Mouse (Mus musculus) kidney, postnatal 0 days (tissue): ENCODE results near the gene Faap100. TPM values are rescaled to one million over a fixed set of nuclear protein-coding genes. Genes with fewer than 3 reads are reported as not detected.

ENCODE experiments used
- ATAC-seq: fragments of 200-750 bp; cut with Nextera tagmentation; replicated peaks from 2 replicates; pipeline ENCODE4 v1.8.0; 2017; ENCODE audit warnings: low read depth, moderate number of reproducible peaks, moderate TSS enrichment, moderate library complexity; ENCODE audit not compliant: low FRiP score
- DNase-seq: peaks from one replicate; pipeline ENCODE4 v3.0.0-alpha.2; 2016; ENCODE audit warnings: low spot score
- H3K27ac ChIP-seq: fragments of 300-500 bp; sonication (generic); 2 replicates; pipeline ENCODE4 v1.5.1; 2014; ENCODE audit warnings: mild to moderate bottlenecking
- H3K27me3 ChIP-seq: fragments of 300-500 bp; sonication (generic); 2 replicates; pipeline ENCODE4 v1.6.1; 2014; ENCODE audit warnings: low read length, mixed read lengths; ENCODE audit not compliant: insufficient read depth
- H3K36me3 ChIP-seq: fragments of 300-500 bp; sonication (generic); 2 replicates; pipeline ENCODE4 v1.6.1; 2014; ENCODE audit warnings: low read length, mixed read lengths; ENCODE audit not compliant: insufficient read depth
- H3K4me1 ChIP-seq: fragments of 300-500 bp; sonication (generic); replicated peaks from 2 replicates; pipeline ENCODE4 v1.6.1; 2014; ENCODE audit warnings: antibody characterized with exemption, low read length, mixed read lengths; ENCODE audit not compliant: insufficient read depth
- H3K4me2 ChIP-seq: fragments of 300-500 bp; sonication (generic); 2 replicates; pipeline ENCODE4 v1.6.1; 2014; ENCODE audit warnings: mild to moderate bottlenecking, low read length, moderate library complexity, mixed read lengths
- H3K4me3 ChIP-seq: fragments of 300-500 bp; sonication (generic); replicated peaks from 2 replicates; pipeline ENCODE4 v1.5.1; 2014; ENCODE audit warnings: low read depth, low read length
- H3K9ac ChIP-seq: fragments of 300-500 bp; sonication (generic); 2 replicates; pipeline ENCODE4 v1.6.1; 2014; ENCODE audit warnings: low read depth, low read length
- H3K9me3 ChIP-seq: fragments of 300-500 bp; sonication (generic); replicated peaks from 2 replicates; pipeline ENCODE4 v1.6.1; 2016; ENCODE audit warnings: low read length, inconsistent platforms, mixed read lengths
- CTCF ChIP-seq: IDR thresholded peaks from 2 replicates; pipeline ENCODE4 v1.5.1; 2016; ENCODE audit warnings: antibody characterized with exemption, low read depth, mild to moderate bottlenecking, moderate library complexity
- WGBS: fragments of 180-500 bp; shearing (Covaris S2); extraction: QIAGEN DNeasy Blood & Tissue Kit; methylation state at CpG from one replicate; pipeline ENCODE4 v1.1.7; 2014; 5-methylcytosine and 5-hydroxymethylcytosine counted together
- polyA plus RNA-seq: library from polyadenylated mRNA; unstranded; fragments of >200 nt; fragmentation: Nextera tagmentation; extraction: Ambion mirVana; gene quantifications from 2 replicates; pipeline ENCODE4 v1.2.1, GENCODE M21; 2015

Gene Faap100
- 21.9 and 26.6 TPM in 2 replicates for polyA plus RNA-seq

DNA sequence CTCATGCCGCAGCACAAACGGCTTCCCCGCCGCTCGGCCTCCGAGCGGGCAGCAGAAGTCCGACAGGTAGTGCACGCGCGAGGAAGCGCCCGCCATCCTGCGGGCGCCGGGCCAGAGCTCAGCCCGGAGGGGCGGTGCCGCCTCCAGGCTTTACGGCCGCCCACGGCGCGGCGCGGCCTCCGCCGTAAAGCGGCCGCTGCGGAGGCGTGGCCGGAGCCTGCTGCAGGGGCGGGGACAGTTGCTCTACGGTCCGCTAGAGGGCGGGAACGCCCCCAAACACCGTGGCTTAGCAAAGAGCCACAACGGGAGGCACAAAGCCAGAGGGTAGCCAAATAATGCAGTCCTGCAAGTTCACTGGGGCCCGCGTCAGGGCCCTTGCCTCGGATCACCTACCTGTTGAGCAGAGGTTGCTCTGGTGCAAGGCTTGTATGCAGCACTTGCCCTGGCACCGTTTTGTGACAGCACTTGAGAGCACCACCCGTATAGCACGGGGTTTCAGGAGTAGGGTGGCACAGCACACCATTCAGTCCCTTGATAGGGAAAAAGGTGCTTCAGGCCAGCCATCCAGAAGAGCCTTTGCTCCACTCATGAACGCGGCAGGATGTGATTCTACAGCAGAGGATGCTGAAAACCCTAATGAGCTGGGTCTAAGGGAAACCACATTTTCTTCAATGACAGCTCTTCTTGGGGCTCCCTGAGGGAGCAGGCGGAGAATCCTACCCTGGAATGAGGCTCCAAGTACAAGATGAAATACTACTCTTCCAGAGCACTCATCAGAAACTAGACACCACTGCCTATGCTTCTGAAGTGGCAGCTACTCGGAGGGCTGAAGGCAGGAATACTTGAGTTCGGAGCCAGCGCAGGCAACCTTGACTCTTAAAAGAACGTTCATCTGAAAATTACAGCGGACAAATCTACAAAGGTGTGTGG is at the start of gene Faap100:
TSS of gene Faap100 (minus strand) at position 154 of the 930 bp plus-strand sequence.
- WGBS: 4% methylated on average over 54 of the region's 54 CpGs
- peaks cover 59% of the 10 kb centered on the region for H3K36me3 ChIP-seq

DNA sequence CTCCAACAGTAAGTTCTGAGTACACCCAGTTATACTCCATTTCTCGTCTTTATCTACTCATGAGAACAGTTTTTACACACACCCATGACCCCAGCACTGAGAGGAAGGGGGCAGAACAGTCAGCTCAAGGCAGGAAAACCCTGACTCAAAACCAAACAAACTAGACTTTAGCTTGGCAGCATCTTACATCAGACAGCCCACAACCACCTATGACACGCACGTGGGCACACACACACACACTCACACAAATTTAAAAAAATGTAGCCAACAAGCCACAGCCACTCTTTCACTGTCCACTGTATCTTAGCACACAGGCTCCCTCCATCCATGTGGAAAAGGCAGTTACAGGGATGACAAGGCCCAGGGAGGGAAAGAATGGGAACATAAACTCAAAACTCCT is 48.2 kb upstream of the Faap100 start:
- no peak for DNase-seq
- H3K27me3 ChIP-seq: no peaks in the 10 kb centered on the region
- H3K36me3 ChIP-seq: peaks cover 47% of the 10 kb centered on the region
- WGBS: 89% methylated on average over 3 of the region's 3 CpGs
- no peaks in the 10 kb centered on the region for H3K9me3 ChIP-seq
- H3K27ac ChIP-seq: no peak overlapping the region
- no peak overlapping the region for H3K9ac ChIP-seq
- no peak overlapping the region for H3K4me3 ChIP-seq
- no peak for ATAC-seq
- H3K4me2 ChIP-seq: no peak overlapping the region
- H3K4me1 ChIP-seq: peaks cover 8% of the 10 kb centered on the region
- no peak for TF ChIP-seq CTCF

More for the DNA sequence above, at the start of gene Faap100:
- Histone ChIP-seq H3K27ac (peak within 1 kb of the TSS; percentile 62), H3K9me3 (no peaks in the 10 kb centered on the region), H3K4me2 (peak within 1 kb of the TSS; percentile 96), H3K4me1 (peaks cover 10% of the 10 kb centered on the region), H3K4me3 (peak within 1 kb of the TSS; percentile 74), H3K9ac (peak within 1 kb of the TSS; percentile 72), H3K27me3 (no peaks in the 10 kb centered on the region)
- DNase-seq: peak; percentile 96
- TF ChIP-seq CTCF: peak; percentile 65
- peak; percentile 83 for ATAC-seq

DNA sequence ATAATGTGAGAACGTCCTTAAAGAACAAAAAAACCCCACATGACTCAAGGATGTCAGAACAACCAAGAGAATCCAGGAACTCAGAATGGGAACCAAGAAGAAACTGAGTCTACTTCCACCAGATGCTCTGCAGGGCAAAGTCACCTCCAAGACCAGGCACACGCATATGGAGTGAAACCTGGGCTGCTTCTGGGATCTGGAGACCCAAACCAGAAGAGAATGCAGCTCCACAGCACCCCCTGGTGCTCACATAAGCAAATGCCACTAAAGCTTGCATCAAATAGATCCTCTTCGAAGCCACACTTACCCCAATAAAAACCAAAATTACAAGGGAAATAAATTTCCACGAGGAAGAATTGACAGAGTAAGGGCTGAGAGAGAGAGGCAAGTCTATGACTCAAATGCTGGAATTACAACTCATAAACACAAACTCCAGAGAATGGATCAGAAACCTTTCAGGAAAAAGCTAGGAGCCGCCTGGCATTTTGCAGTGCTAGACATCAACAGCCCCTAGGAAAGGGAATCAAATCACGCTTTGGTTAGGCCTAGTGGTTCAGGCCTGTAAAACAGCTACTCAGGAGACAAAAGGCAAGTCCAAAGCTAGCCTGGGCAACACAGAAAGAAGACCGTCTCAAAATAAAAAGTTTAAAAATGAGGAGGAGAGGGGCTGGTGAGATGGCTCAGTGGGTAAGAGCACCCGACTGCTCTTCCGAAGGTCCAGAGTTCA is 45.2 kb upstream of the Faap100 start:
- peaks cover 47% of the 10 kb centered on the region for H3K36me3 ChIP-seq
- peak; percentile 77 for TF ChIP-seq CTCF
- DNase-seq (peak; percentile 85), ATAC-seq (0 out of 2 replicates have a peak, but pooled peaks have one; percentile 3)
- peaks cover 10% of the 10 kb centered on the region for H3K4me1 ChIP-seq
- H3K4me2 ChIP-seq: no peak overlapping the region
- H3K9me3 ChIP-seq: no peaks in the 10 kb centered on the region
- H3K27me3 ChIP-seq: no peaks in the 10 kb centered on the region
- H3K4me3 ChIP-seq: no peak overlapping the region
- H3K9ac ChIP-seq: no peak overlapping the region
- H3K27ac ChIP-seq: 0 out of 2 replicates have a peak overlapping the region, but pooled peaks have one; percentile 47
- 45% methylated on average over 9 of the region's 9 CpGs for WGBS

DNA sequence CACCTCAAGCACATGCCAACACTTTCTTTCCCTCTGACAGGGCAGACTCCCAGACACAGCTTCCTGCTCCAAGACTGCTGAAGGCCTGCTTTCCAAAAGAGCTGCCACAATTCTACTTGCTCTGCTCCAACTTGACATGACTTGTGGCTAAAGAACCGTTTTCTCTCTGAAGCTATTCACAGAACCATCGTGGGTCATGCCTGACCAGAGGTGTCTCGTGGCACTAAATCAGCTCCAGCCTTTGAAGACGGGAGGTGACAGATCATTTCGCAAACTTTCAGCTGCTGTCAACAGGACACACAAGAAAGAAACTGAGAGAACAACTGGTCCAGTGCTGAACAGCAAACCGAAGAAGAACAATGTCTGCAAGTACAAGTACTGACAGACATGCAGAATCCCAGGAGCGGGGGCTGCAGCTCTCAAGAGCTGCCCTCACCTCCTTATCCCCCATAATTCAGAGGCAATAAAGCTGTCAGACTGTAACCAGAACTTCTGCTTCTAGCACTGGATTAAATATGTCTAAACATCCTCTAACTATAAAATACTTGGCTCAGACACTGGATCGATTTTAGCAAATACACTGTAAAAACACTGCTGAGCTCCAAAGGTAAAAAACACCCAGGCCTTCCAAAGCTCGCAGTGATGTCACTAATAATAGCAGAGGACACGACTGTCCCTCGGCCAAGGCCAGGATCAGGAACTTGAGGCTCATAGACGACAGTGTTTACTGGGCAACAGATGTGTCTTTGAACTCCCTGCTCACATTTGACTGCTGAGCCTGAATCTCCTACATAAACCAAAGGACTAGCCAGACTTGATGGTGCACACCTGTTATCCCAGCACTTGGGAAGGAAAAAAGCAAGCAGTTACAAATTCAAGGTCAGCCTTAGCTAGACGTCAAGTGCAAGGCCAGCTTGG is 44.3 kb upstream of the Faap100 start:
- Histone ChIP-seq H3K27me3 (no peaks in the 10 kb centered on the region), H3K4me2 (no peak overlapping the region), H3K4me1 (peaks cover 10% of the 10 kb centered on the region), H3K9me3 (no peaks in the 10 kb centered on the region), H3K36me3 (peaks cover 44% of the 10 kb centered on the region), H3K9ac (no peak overlapping the region), H3K27ac (peak overlapping the region; percentile 60), H3K4me3 (no peak overlapping the region)
- peak; percentile 82 for DNase-seq
- peak; percentile 54; the same call in 1 of the 2 replicates for ATAC-seq
- no peak for TF ChIP-seq CTCF
- WGBS: 26% methylated on average over 13 of the region's 13 CpGs

DNA sequence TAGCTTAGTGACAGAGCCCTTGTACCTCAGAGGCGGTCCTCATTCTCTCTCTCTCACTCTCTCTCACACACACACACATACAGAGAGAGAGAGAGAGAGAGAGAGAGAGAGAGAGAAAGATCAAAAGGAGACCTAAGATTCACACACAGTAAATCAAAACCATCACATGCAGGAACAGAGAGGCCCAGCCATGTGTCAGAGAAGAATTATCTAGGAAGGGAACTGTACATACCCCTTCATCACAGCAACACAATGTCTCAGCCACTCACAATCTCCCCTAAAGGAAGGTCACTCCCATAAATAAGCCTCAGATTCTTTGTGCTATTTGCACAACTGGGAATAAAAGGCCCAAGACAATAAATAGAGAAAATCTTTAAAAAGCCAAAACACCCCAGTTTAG is 40.0 kb upstream of the Faap100 start:
- Histone ChIP-seq H3K27me3 (no peaks in the 10 kb centered on the region), H3K4me1 (peaks cover 10% of the 10 kb centered on the region), H3K9me3 (no peaks in the 10 kb centered on the region), H3K9ac (no peak overlapping the region), H3K36me3 (peaks cover 40% of the 10 kb centered on the region), H3K4me3 (no peak overlapping the region), H3K4me2 (no peak overlapping the region), H3K27ac (no peak overlapping the region)
- DNase-seq (no peak), ATAC-seq (no peak)
- WGBS: 93% methylated on average over 1 of the region's 1 CpGs
- no peak for TF ChIP-seq CTCF
